8 mouse cellular contexts compared by ENCODE assay signal in the genomic region with DNA sequence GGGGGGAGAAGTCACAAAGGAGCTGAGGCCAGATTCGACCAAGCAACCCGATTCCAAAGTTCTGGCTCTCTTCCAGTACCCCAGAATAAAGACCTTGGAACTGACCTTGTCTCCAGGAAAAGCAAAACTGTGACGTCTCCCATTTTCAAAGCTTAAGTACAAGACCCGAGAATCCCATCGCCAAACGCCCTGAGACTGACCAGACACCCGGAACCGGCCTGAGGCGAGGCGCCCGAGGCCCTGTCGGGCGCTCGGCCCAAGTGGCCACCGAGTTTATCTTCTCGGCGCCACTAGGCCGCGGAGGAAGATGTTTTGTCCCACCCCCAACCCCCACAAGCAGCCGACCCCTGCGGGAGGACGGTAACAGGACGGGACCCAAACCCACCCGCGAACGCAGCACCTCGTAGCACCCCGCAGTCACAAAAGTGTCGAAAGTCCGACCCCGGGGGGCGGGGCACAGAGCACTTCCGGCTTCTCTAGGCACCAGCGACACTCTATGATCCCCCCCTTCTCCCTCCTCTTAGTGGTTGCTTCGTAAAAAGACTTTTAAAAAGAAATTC. TPM values are rescaled to one million over a fixed set of nuclear protein-coding genes. Genes with fewer than 3 reads are reported as not detected.
DNase-seq lines count a peak whose midpoint lies in the region; ATAC-seq and TF ChIP-seq lines count a peak whose summit lies in the region.

A gene (minus strand): TSS at position 469 of the 560 bp plus-strand sequence.

- WGBS in heart, embryonic 10.5 days: under 1% methylated on average over 35 of the region's 35 CpGs
- under 1% methylated on average over 35 of the region's 35 CpGs for whole genome bisulfite sequencing in kidney, embryonic 15.5 days
- WGBS in liver, adult 2 months: under 1% methylated on average over 35 of the region's 35 CpGs

- ATAC-seq in kidney, embryonic 15.5 days (replicated peaks; ENCODE audit: low FRiP score): peak; percentile 95

- TF ChIP-seq CTCF in bone marrow macrophage, adult 2 months (IDR thresholded peaks at IDR 0.05; ENCODE audit: low read depth, low read length): no peak
- no peak for TF ChIP-seq CTCF in embryonic fibroblast, embryonic 13.5 days (IDR thresholded peaks at IDR 0.05; ENCODE audit: borderline replicate concordance, insufficient read depth, low read length)
- no peak for TF ChIP-seq CTCF in liver, adult 2 months (IDR thresholded peaks at IDR 0.05; ENCODE audit: low read depth, low read length)

- DNase-seq in A20 (ENCODE audit: low read depth, low spot score): peak; percentile 90
- DNase-seq in heart, embryonic 10.5 days (ENCODE audit: low spot score): peak; percentile 90
- peak; percentile 72 for DNase-seq in liver, adult 2 months (ENCODE audit: extremely low read depth, low read depth, low spot score)
- peak; percentile 91 for DNase-seq in splenic B cell, adult 2 months (ENCODE audit: low read depth, low spot score)

- H3K4me2 ChIP-seq in kidney, embryonic 15.5 days: peak within 1 kb of the TSS; percentile 76
- peak within 1 kb of the TSS; percentile 72 for H3K4me2 ChIP-seq in myocyte (ENCODE audit: low read depth)

- H3ac ChIP-seq in myocyte (ENCODE audit: control insufficient read depth, insufficient read length): peak within 1 kb of the TSS; percentile 31

- H3K4me3 ChIP-seq in bone marrow macrophage, adult 2 months (ENCODE audit: insufficient read depth, low read length): peak within 1 kb of the TSS; percentile 67
- H3K4me3 ChIP-seq in embryonic fibroblast, embryonic 13.5 days (ENCODE audit: insufficient read depth, low read length): peak within 1 kb of the TSS; percentile 73
- H3K4me3 ChIP-seq in heart, embryonic 10.5 days: peak within 1 kb of the TSS; percentile 85
- peak within 1 kb of the TSS; percentile 87 for H3K4me3 ChIP-seq in kidney, embryonic 15.5 days (replicated peaks)
- H3K4me3 ChIP-seq in liver, adult 2 months (ENCODE audit: insufficient read depth, low read depth, low read length): peak within 1 kb of the TSS; percentile 98
- peak within 1 kb of the TSS; percentile 70 for H3K4me3 ChIP-seq in myocyte

- peaks cover 4% of the 10 kb centered on the region; the same call in 1 of the 2 replicates for H3K79me2 ChIP-seq in liver, adult 2 months (ENCODE audit: control insufficient read depth, insufficient read depth, low read length)
- peaks cover 35% of the 10 kb centered on the region for H3K79me2 ChIP-seq in myocyte (ENCODE audit: control insufficient read depth, insufficient read depth)

- TF ChIP-seq POLR2A in bone marrow macrophage, adult 2 months (IDR thresholded peaks at IDR 0.05; ENCODE audit: borderline replicate concordance, low read depth, low read length): no peak
- peak; percentile 82 for TF ChIP-seq POLR2A in embryonic fibroblast, embryonic 13.5 days (IDR thresholded peaks at IDR 0.05; ENCODE audit: low read depth, low read length)
- peak; percentile 63 for TF ChIP-seq POLR2A in liver, adult 2 months (IDR thresholded peaks at IDR 0.05; ENCODE audit: extremely low read depth, insufficient read depth, low read length)
- TF ChIP-seq POLR2A in myocyte (IDR thresholded peaks at IDR 0.05; ENCODE audit: insufficient read length, low read depth): peak; percentile 82

- H3K9me3 ChIP-seq in heart, embryonic 10.5 days: no peaks in the 10 kb centered on the region
- no peaks in the 10 kb centered on the region for H3K9me3 ChIP-seq in kidney, embryonic 15.5 days (replicated peaks)

- peaks cover 21% of the 10 kb centered on the region; the same call in 1 of the 2 replicates for H3K36me3 ChIP-seq in heart, embryonic 10.5 days
- H3K36me3 ChIP-seq in kidney, embryonic 15.5 days: peaks cover 25% of the 10 kb centered on the region
- H3K36me3 ChIP-seq in liver, adult 2 months (ENCODE audit: control insufficient read depth, insufficient read depth, low read length): peaks cover 20% of the 10 kb centered on the region
- H3K36me3 ChIP-seq in myocyte (ENCODE audit: control insufficient read depth, insufficient read depth): peaks cover 13% of the 10 kb centered on the region
- no peaks in the 10 kb centered on the region for H3K36me3 ChIP-seq in splenic B cell, adult 2 months (ENCODE audit: control insufficient read depth, insufficient read depth, low read length, poor library complexity, severe bottlenecking)

- H3K4me1 ChIP-seq in bone marrow macrophage, adult 2 months (ENCODE audit: control insufficient read depth, insufficient read depth, low read length): peaks cover 2% of the 10 kb centered on the region; the same call in 1 of the 2 replicates
- no peaks in the 10 kb centered on the region for H3K4me1 ChIP-seq in embryonic fibroblast, embryonic 13.5 days (ENCODE audit: control insufficient read depth, insufficient read depth, low read length)
- H3K4me1 ChIP-seq in heart, embryonic 10.5 days: peaks cover 9% of the 10 kb centered on the region
- H3K4me1 ChIP-seq in kidney, embryonic 15.5 days: peaks cover 10% of the 10 kb centered on the region
- peaks cover 7% of the 10 kb centered on the region for H3K4me1 ChIP-seq in liver, adult 2 months (ENCODE audit: control insufficient read depth, insufficient read depth, low read length)

- H3K27ac ChIP-seq in bone marrow macrophage, adult 2 months (ENCODE audit: insufficient read depth, low read depth, low read length): peak within 1 kb of the TSS; percentile 24
- H3K27ac ChIP-seq in embryonic fibroblast, embryonic 13.5 days (ENCODE audit: insufficient read depth, low read length): no peak within 1 kb of the TSS
- peak within 1 kb of the TSS; percentile 97 for H3K27ac ChIP-seq in heart, embryonic 10.5 days
- H3K27ac ChIP-seq in kidney, embryonic 15.5 days: peak within 1 kb of the TSS; percentile 74
- peak within 1 kb of the TSS; percentile 98 for H3K27ac ChIP-seq in liver, adult 2 months (replicated peaks; ENCODE audit: insufficient read depth, low read depth, low read length)

- H3K27me3 ChIP-seq in heart, embryonic 10.5 days (ENCODE audit: insufficient read depth, poor library complexity, severe bottlenecking): no peaks in the 10 kb centered on the region
- H3K27me3 ChIP-seq in kidney, embryonic 15.5 days: no peaks in the 10 kb centered on the region; the same call in 1 of the 2 replicates
- H3K27me3 ChIP-seq in liver, adult 2 months (ENCODE audit: control insufficient read depth, insufficient read depth, low read length): no peaks in the 10 kb centered on the region
- H3K27me3 ChIP-seq in myocyte (ENCODE audit: control insufficient read depth, insufficient read depth, insufficient read length): no peaks in the 10 kb centered on the region
- no peaks in the 10 kb centered on the region for H3K27me3 ChIP-seq in splenic B cell, adult 2 months (ENCODE audit: control insufficient read depth, insufficient read depth, low read length, poor library complexity, severe bottlenecking)

- H3K9ac ChIP-seq in kidney, embryonic 15.5 days: peak within 1 kb of the TSS; percentile 86
- peak within 1 kb of the TSS; percentile 99 for H3K9ac ChIP-seq in liver, adult 2 months (ENCODE audit: low read depth, low read length)

TF ChIP-seq in myocyte, 11 proteins besides CTCF, POLR2A, EP300 and RAD21:
- TF ChIP-seq MYOG (IDR thresholded peaks at IDR 0.05; ENCODE audit: control insufficient read depth in 1 of 3, insufficient read depth in 1 of 3, insufficient read length in 2 of 3, low read depth in 2 of 3) (no peak), TCF3 (IDR thresholded peaks at IDR 0.05; ENCODE audit: insufficient read length, low read depth) (no peak), USF1 (IDR thresholded peaks at IDR 0.05; ENCODE audit: low read depth) (no peak), E2F4 (IDR thresholded peaks at IDR 0.05; ENCODE audit: insufficient read depth) (no peak), POLR2AphosphoS2 (IDR thresholded peaks at IDR 0.05; ENCODE audit: insufficient read length, low read depth) (peak; percentile 79), TCF12 (IDR thresholded peaks at IDR 0.05; ENCODE audit: insufficient read depth, poor library complexity, severe bottlenecking) (no peak)

RNA-seq across cellular contexts. Expression of the gene that starts here (rescaled TPM):
- 54.9 and 59.3 TPM in 2 replicates for polyA plus RNA-seq in bone marrow macrophage, adult 2 months (2012; ENCODE audit: insufficient read depth, insufficient read length, missing spikeins)
- 52.5 and 60.7 TPM in 2 replicates for polyA plus RNA-seq in embryonic fibroblast, embryonic 13.5 days (2011; ENCODE audit: insufficient read length, low read depth, missing spikeins)
- 69.4 and 78.6 TPM in 2 replicates for polyA plus RNA-seq in heart, embryonic 10.5 days (2016; fragmentation: Nextera tagmentation; extraction: Ambion mirVana)
- polyA plus RNA-seq in kidney, embryonic 15.5 days (2015; fragmentation: Nextera tagmentation; extraction: Ambion mirVana): 82.5 and 84.2 TPM in 2 replicates
- 31.6 and 33.1 TPM in 2 replicates for total RNA-seq in liver, adult 2 months (2014; rRNA removed)
- polyA plus RNA-seq in liver, adult 2 months (2012; rRNA removed): 10.9 and 14.5 TPM in 2 replicates
- 13.6 TPM for polyA plus RNA-seq in myocyte (2012; fragmentation: generic; extraction: Trizol)
